Mouse (Mus musculus): Measurements from ENCODE around the gene St3gal3.

DNA sequence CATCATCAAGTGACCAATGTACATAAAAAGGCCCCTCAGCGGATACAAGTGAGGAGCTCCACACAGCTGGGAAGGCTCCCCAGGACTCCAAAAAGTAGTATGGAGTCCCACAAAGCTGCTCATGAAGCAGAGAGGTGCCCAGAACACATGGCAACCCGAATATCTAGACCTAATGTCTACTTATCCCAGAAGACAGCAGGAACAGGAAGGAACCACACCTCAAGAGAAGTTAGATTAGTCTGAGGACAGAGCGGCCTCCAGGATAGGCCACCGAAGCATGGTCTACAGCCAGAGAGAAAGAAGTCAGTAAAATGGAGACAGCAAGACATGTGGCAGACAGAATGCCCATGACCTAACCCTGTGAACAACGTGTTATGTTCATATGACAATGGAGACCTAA lies 20.2 kb upstream of the St3gal3 start:
- no peak for TF ChIP-seq CTCF (IDR thresholded peaks at IDR 0.05; ENCODE audit: extremely low read depth, insufficient read length, insufficient replicate concordance, low read depth, low read length)
- TF ChIP-seq POLR2A (IDR thresholded peaks at IDR 0.05; ENCODE audit: low read depth, low read length) = no peak
